Mouse (Mus musculus) stomach, embryonic 15.5 days (tissue): ENCODE results near the gene Itih1. TPM values are rescaled to one million over a fixed set of nuclear protein-coding genes. Genes with fewer than 3 reads are reported as not detected.
A peak's percentile ranks its signal among the peaks of the same experiment; 100 is the strongest.

Experiments used
- ATAC-seq: fragments of 200-750 bp; cut with Nextera tagmentation; 2 replicates; pipeline ENCODE4 v1.8.0; 2017; ENCODE audit warnings: low read depth, moderate number of reproducible peaks, moderate TSS enrichment; ENCODE audit not compliant: insufficient read depth, low FRiP score
- H3K27ac ChIP-seq: fragments of 300-500 bp; sonication (generic); 2 replicates; pipeline ENCODE4 v1.5.1; 2015; ENCODE audit warnings: mild to moderate bottlenecking, inconsistent platforms
- H3K27me3 ChIP-seq: fragments of 300-500 bp; sonication (generic); replicated peaks from 2 replicates; pipeline ENCODE4 v1.6.1; 2015; ENCODE audit warnings: inconsistent platforms
- H3K36me3 ChIP-seq: fragments of 300-500 bp; sonication (generic); 2 replicates; pipeline ENCODE4 v1.6.1; 2015; ENCODE audit warnings: inconsistent platforms
- H3K4me1 ChIP-seq: fragments of 300-500 bp; sonication (generic); 2 replicates; pipeline ENCODE4 v1.6.1; 2015; ENCODE audit warnings: inconsistent platforms
- H3K4me2 ChIP-seq: fragments of 300-500 bp; sonication (generic); 2 replicates; pipeline ENCODE4 v1.6.1; 2015; ENCODE audit warnings: mild to moderate bottlenecking, inconsistent platforms
- H3K4me3 ChIP-seq: fragments of 300-500 bp; sonication (generic); replicated peaks from 2 replicates; pipeline ENCODE4 v1.5.1; 2015; ENCODE audit warnings: inconsistent platforms
- H3K9ac ChIP-seq: fragments of 300-500 bp; sonication (generic); 2 replicates; pipeline ENCODE4 v1.6.1; 2015; ENCODE audit warnings: inconsistent platforms
- H3K9me3 ChIP-seq: fragments of 300-500 bp; sonication (generic); 2 replicates; pipeline ENCODE4 v1.6.1; 2016; ENCODE audit warnings: inconsistent platforms
- WGBS: fragments of 180-500 bp; shearing (Covaris S2); methylation state at CpG from one replicate; pipeline ENCODE4 v1.1.7; 2015; 5-methylcytosine and 5-hydroxymethylcytosine counted together
- polyA plus RNA-seq: library from polyadenylated mRNA; unstranded; fragments of >200 nt; fragmentation: Nextera tagmentation; extraction: Ambion mirVana; gene quantifications from 2 replicates; pipeline ENCODE4 v1.2.1, GENCODE M21; 2015

Itih1 gene
- 1.2 and 2.7 TPM in 2 replicates for polyA plus RNA-seq

DNA sequence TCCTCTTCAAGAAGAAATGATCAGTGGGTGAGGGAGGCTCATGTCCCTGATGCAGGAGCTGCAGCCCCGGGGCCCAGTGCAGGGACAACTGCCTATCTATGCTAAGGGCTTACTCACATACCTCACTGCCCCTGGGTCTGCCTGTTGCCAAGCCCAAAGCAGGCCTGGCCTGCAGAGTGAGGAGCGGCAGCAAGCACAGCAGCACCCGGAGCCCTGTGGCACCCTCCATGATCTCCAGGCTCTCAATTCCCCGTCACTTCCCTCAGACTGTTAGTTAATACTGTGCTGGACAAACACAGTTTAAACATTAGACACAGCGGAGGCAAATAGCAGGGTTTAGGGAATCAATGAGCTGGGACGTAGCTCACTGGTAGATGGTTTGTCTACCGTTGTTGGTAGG is at the start of gene Itih1:
Gene Itih1 (minus strand): TSS at position 252 of the 400 bp plus-strand sequence.
- Histone ChIP-seq H3K27me3 (no peaks in the 10 kb centered on the region), H3K36me3 (no peaks in the 10 kb centered on the region), H3K9me3 (no peaks in the 10 kb centered on the region), H3K4me1 (no peaks in the 10 kb centered on the region), H3K4me3 (no peak within 1 kb of the TSS), H3K9ac (no peak within 1 kb of the TSS), H3K4me2 (no peak within 1 kb of the TSS), H3K27ac (no peak within 1 kb of the TSS)
- 73% methylated on average over 7 of the region's 7 CpGs for WGBS
- no peak for ATAC-seq

DNA sequence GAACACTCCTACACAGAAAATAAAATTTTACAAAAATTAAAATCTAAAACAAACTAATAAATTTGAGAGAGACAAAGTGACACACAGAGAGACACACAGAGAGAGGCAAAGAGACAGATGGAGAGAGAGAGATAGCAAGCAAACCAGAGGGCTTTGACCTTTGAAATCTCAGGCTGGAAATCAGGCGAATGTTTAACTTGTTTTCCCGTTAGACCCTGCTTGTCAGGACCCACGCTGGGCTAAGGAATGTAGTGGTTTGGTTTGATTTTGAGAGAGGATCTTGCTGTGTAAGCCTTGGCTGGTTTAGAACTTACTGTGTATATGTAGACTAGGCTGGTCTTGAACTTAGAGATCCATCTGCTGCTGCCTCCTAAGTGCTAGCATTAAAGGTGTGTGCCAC is 33.1 kb upstream of the Itih1 start:
- Histone ChIP-seq H3K4me1 (no peaks in the 10 kb centered on the region), H3K9ac (no peak overlapping the region), H3K27ac (no peak overlapping the region), H3K27me3 (no peaks in the 10 kb centered on the region), H3K4me3 (no peak overlapping the region), H3K36me3 (peaks cover 15% of the 10 kb centered on the region; the same call in 1 of the 2 replicates), H3K4me2 (no peak overlapping the region), H3K9me3 (no peaks in the 10 kb centered on the region)
- WGBS: 63% methylated on average over 3 of the region's 3 CpGs
- no peak for ATAC-seq

DNA sequence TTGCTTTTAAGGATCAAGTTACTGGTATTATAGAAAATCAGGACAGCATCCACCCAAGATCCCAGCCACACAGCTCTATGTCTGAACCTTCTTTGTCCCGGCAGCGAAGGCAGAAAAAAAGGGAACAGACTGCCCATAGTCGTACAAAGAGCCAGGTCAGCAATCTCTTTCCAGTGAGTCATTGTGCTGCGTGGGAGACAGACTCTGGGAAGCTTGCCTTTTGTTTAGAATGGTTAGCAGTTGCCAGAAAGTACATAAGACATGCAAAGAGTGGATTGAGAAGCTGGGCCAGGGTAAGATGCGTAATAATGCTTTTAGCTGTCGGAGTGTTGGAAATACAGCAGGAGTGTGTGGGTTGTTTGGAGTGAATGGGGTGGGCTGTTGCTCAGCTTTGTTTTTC is 31.1 kb upstream of the Itih1 start:
- H3K27me3 ChIP-seq: no peaks in the 10 kb centered on the region
- H3K9me3 ChIP-seq: no peaks in the 10 kb centered on the region
- no peak; the same call in 1 of the 2 replicates for ATAC-seq
- no peak overlapping the region for H3K4me3 ChIP-seq
- peak overlapping the region; percentile 35; the same call in 1 of the 2 replicates for H3K27ac ChIP-seq
- H3K4me1 ChIP-seq: no peaks in the 10 kb centered on the region
- 54% methylated on average over 6 of the region's 6 CpGs for WGBS
- peaks cover 15% of the 10 kb centered on the region; the same call in 1 of the 2 replicates for H3K36me3 ChIP-seq
- H3K9ac ChIP-seq: no peak overlapping the region
- H3K4me2 ChIP-seq: no peak overlapping the region

DNA sequence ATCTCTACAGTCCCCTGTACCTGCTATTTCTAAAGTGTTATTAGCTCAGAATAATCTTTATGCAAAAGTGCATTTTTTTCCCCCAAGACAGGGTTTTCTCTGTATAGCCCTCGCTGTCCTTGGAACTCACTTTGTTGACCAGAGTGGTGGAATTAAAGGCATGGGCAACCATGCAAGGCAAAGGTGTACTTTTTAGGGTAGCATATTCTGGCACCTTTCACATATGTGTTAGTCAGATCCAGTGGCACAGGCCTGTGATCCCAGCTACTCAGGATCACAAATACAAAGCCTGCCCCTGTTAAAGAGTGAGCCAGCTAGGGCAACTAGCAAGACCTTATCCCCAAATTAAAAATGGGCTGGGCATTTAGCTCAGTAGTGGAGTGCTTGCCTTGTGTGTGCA is 17.3 kb upstream of the Itih1 start:
- WGBS: 92% methylated on average over 1 of the region's 1 CpGs
- H3K9me3 ChIP-seq: no peaks in the 10 kb centered on the region
- no peaks in the 10 kb centered on the region for H3K4me1 ChIP-seq
- no peak overlapping the region for H3K9ac ChIP-seq
- peaks cover 4% of the 10 kb centered on the region; the same call in 1 of the 2 replicates for H3K36me3 ChIP-seq
- no peak overlapping the region for H3K4me2 ChIP-seq
- no peak overlapping the region for H3K27ac ChIP-seq
- no peak for ATAC-seq
- H3K4me3 ChIP-seq: no peak overlapping the region
- no peaks in the 10 kb centered on the region for H3K27me3 ChIP-seq

DNA sequence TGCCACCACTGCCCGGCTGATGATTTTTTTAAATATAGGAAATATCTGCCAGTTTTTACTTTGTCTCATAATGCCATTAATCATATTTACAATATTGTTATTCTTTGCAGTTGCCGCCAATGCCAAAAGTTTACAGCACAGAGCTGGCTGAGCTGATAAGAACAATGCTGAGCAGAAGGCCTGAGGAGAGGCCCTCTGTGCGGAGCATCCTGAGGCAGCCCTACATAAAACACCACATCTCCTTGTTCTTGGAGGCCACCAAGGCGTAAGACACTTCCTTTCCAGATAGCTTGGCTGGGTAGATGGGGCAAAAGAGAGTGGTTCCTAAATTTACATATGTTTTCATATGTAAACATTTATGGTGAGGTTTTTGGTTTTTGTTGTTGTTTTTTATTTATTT is 15.9 kb upstream of the Itih1 start:
- no peak overlapping the region for H3K4me2 ChIP-seq
- no peak overlapping the region for H3K9ac ChIP-seq
- no peak for ATAC-seq
- H3K36me3 ChIP-seq: peaks cover 8% of the 10 kb centered on the region; the same call in 1 of the 2 replicates
- H3K4me1 ChIP-seq: no peaks in the 10 kb centered on the region
- no peaks in the 10 kb centered on the region for H3K9me3 ChIP-seq
- H3K4me3 ChIP-seq: no peak overlapping the region
- H3K27me3 ChIP-seq: no peaks in the 10 kb centered on the region
- WGBS: 87% methylated on average over 4 of the region's 4 CpGs
- H3K27ac ChIP-seq: no peak overlapping the region

DNA sequence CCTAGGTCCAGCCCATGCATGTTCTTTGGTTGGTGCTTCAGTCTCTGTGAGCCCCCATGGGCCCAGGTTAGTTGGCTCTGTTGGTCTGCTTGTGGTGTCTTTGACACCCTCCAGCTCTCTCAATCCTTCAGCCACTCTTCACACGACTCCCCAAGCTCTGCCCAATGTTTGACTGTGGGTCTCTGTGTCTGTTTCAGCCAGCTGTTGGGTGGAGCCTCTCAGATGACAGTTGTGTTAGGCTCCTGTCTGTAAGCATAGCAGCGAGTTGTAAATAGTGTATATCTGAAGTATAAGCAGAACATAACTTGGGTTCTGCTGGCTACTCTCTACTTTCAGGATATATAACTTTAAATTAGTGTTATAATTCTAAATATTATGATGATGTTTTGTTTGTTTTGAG is 15.4 kb upstream of the Itih1 start:
- Histone ChIP-seq H3K4me1 (no peaks in the 10 kb centered on the region), H3K27me3 (no peaks in the 10 kb centered on the region), H3K36me3 (peaks cover 8% of the 10 kb centered on the region; the same call in 1 of the 2 replicates), H3K9ac (no peak overlapping the region), H3K4me3 (no peak overlapping the region), H3K9me3 (no peaks in the 10 kb centered on the region), H3K4me2 (no peak overlapping the region), H3K27ac (no peak overlapping the region)
- 76% methylated on average over 2 of the region's 2 CpGs for WGBS
- no peak for ATAC-seq

DNA sequence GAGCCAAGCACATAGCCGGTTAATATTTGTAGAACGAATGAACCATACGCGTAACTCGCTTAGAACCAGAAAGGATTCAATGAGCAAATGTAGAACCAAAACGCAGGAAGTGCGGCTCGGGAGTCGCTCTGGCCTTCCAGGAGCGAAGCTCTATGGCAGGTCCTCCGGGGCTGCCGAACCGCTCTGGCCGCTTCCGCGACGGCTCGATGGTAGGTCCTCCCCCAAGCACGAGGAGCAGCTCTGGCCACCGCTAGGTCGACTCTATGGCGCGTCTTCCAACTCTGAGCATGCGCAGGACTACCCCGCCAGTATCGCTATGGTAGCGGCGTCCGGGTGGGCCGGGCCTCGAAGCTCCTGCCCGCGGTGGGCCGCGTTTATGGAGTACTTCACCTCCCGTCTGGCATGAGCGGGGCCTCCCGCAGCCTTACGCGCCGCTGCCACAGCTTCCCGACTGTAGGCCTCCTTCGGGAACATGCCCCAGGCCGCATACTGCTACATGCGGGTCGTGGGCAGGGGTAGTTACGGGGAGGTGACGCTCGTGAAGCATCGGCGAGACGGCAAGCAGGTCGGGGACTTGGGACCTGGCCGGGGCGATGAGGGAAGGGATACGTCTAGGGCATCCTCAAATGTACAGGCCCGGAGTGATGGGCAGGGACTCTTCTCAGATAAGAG is 8.2 kb upstream of the Itih1 start, which contains the start of gene Nek4:
Gene Nek4 (plus strand): TSS at position 224 of the 672 bp plus-strand sequence.
- Histone ChIP-seq H3K9me3 (no peaks in the 10 kb centered on the region), H3K4me3 (peak within 1 kb of the TSS; percentile 75), H3K9ac (peak within 1 kb of the TSS; percentile 70), H3K36me3 (0 out of 2 replicates have a peak, but pooled peaks cover 4% of the 10 kb centered on the region), H3K27me3 (no peaks in the 10 kb centered on the region), H3K4me2 (peak within 1 kb of the TSS; percentile 76), H3K4me1 (peaks cover 3% of the 10 kb centered on the region; the same call in 1 of the 2 replicates), H3K27ac (peak within 1 kb of the TSS; percentile 18; the same call in 1 of the 2 replicates)
- under 1% methylated on average over 57 of the region's 57 CpGs for WGBS
- peak; percentile 100 for ATAC-seq

DNA sequence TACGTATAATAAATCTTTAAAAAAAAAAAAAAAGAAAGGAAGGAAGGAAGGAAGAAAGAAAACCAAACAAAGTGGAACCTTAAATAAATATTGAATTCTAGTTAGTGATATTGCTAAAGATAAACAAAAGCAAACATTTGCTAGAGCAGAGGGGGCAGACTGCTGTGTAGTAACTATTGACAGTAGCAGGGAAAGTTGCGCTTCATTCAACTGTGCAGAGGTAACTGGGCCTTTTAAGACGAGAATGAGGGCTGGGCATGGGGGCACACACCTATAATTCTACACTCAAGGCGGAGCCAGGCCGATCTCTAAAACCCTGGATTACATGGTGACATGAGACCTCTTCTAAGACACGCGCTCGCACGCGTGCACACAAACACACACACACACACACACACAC is 6.9 kb upstream of the Itih1 start:
- Histone ChIP-seq H3K4me1 (peaks cover 3% of the 10 kb centered on the region; the same call in 1 of the 2 replicates), H3K9me3 (no peaks in the 10 kb centered on the region), H3K27ac (no peak overlapping the region), H3K36me3 (0 out of 2 replicates have a peak, but pooled peaks cover 4% of the 10 kb centered on the region), H3K4me3 (no peak overlapping the region), H3K9ac (no peak overlapping the region), H3K27me3 (no peaks in the 10 kb centered on the region), H3K4me2 (no peak overlapping the region)
- WGBS: 84% methylated on average over 10 of the region's 10 CpGs
- ATAC-seq: no peak

DNA sequence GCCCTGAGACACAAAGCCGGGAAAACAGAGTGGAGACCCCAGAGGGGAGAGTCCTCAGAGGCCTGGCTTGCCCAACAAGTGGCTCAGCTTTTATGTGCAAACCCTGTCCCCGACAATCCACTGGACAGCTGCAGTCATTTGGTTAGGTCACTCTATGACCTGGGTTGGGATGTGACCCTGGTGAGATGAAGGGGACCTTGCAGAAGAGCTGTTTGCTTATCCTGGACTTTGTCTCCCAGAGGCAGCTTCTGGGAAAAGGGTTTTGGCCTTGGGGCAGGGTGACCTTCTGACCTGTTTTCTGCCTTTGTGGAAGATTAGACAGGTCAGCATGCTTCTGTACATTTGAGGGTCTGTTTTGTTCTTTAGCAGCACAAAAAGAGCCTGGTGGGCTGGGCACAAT is 1.7 kb upstream of the Itih1 start:
- Histone ChIP-seq H3K4me2 (no peak overlapping the region), H3K9ac (no peak overlapping the region), H3K36me3 (no peaks in the 10 kb centered on the region), H3K4me3 (no peak overlapping the region), H3K27ac (no peak overlapping the region), H3K27me3 (no peaks in the 10 kb centered on the region), H3K9me3 (no peaks in the 10 kb centered on the region), H3K4me1 (no peaks in the 10 kb centered on the region)
- WGBS: 77% methylated on average over 2 of the region's 2 CpGs
- peak; percentile 34; the same call in 1 of the 2 replicates for ATAC-seq

DNA sequence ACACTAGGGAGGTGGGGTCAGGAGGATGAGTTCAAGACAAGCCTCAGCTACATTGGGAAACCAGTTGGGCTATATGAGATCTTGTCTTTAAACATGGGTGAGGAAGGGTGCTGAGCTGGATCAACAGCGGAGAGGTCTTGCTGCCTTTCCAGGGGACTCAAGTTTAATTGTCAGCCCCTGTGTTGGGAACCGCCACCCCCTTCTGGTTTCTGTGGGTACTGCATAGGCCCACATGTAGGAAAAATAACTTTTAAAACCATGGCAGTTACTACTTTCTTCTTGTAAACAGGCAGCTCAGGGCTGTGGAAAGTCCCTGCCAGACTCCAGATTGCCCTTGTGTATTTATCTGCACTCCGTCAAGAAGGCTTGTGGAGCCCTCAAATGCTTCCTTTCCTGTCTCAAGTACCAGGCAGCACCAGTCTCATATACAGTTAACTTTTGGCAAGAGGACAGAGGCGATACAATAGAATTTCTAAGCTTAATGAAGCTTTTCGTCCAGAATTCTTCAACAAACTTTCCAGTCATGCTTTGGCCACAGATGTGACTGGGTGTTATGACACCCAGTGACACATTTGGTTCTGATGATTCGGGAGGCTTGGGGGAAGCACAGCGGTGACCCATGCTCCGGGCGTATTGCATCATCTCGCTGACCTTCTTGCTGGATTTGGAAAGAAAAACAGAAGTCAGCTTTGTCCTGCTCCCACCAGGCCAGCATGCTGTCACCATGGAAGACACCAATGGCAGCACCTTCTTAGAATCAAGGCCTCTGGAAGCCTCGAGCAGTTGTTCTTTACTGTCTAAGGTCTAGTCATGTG is 978 bp upstream of the Itih1 start:
- H3K27ac ChIP-seq: no peak overlapping the region
- no peaks in the 10 kb centered on the region for H3K36me3 ChIP-seq
- WGBS: 60% methylated on average over 11 of the region's 11 CpGs
- no peaks in the 10 kb centered on the region for H3K4me1 ChIP-seq
- H3K9me3 ChIP-seq: no peaks in the 10 kb centered on the region
- H3K27me3 ChIP-seq: no peaks in the 10 kb centered on the region
- no peak overlapping the region for H3K9ac ChIP-seq
- no peak overlapping the region for H3K4me2 ChIP-seq
- ATAC-seq: no peak
- no peak overlapping the region for H3K4me3 ChIP-seq

DNA sequence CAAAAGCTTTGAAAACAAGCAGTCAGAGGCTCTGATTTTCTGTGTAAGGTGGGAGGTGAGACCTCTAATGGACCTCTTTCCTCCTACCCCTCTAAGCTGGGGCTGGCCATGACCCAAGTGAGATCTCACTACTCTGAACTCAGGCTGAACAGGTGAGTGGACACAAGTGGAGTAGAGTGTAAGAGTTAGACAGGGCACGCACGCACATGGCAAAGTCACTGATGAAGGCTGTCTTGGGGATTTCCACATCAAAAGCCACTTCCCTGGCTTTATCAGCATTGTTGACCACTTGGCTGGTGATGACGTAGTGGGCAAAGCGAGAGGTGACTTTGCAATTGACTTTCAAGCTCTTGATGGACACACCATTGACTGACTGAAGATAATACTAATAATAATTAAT is 835 bp downstream of the Itih1 start:
- Histone ChIP-seq H3K36me3 (no peaks in the 10 kb centered on the region), H3K9me3 (no peaks in the 10 kb centered on the region), H3K9ac (no peak overlapping the region), H3K4me2 (no peak overlapping the region), H3K4me1 (no peaks in the 10 kb centered on the region), H3K27ac (no peak overlapping the region), H3K27me3 (no peaks in the 10 kb centered on the region), H3K4me3 (no peak overlapping the region)
- no peak for ATAC-seq
- WGBS: 85% methylated on average over 4 of the region's 4 CpGs

DNA sequence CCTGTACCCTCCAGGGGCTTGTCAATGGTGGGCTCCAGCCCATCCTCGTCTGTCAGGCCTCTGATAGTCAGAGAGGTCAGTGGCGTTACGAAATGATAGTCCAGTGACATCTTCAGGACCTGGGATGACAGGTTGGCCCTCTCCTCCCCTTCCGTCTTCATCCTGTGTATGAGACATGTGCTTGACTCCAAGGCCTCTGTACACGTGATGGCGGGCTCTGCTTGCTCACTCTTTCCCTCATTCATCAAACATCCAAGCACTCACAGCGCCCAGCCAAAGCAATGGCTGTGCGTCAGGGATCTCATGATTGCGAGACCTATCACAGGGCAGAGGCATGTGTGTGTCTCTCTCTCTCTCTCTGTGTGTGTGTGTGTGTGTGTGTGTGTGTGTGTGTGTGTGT is 9.7 kb downstream of the Itih1 start:
- Histone ChIP-seq H3K36me3 (no peaks in the 10 kb centered on the region), H3K4me3 (no peak overlapping the region), H3K9ac (no peak overlapping the region), H3K4me1 (no peaks in the 10 kb centered on the region), H3K27ac (no peak overlapping the region), H3K9me3 (no peaks in the 10 kb centered on the region), H3K4me2 (no peak overlapping the region), H3K27me3 (no peaks in the 10 kb centered on the region)
- WGBS: 82% methylated on average over 9 of the region's 9 CpGs
- ATAC-seq: no peak
